Mouse (Mus musculus) neural tube, embryonic 10.5 days (tissue): Measurements from ENCODE around the gene Nfkb1.

Experiments
- DNase-seq: peaks from one replicate; pipeline ENCODE4 v3.0.0-alpha.2; 2017; ENCODE audit warnings: low spot score; ENCODE audit errors: extremely low spot score

The Nfkb1 gene

GRCm38 (mm10) chr3:135552874-135553273 lies 138.5 kb downstream of the Nfkb1 start:
- no peak for DNase-seq

- no peak for DNase-seq
Observed at GRCm38 (mm10) chr3:135547298-135547697, 144.0 kb downstream of the Nfkb1 start.

GRCm38 (mm10) chr3:135546212-135546923 lies 145.0 kb downstream of the Nfkb1 start:
- no peak for DNase-seq
